Mouse (Mus musculus) embryonic facial prominence, embryonic 13.5 days (tissue): ENCODE measurements around the gene Rnf39. TPM values are rescaled to one million over a fixed set of nuclear protein-coding genes. Genes with fewer than 3 reads are reported as not detected.
A peak's percentile ranks its signal among the peaks of the same experiment; 100 is the strongest.

Experiments used
- ATAC-seq: fragments of 200-750 bp; cut with Nextera tagmentation; 2 replicates; pipeline ENCODE4 v1.8.0; 2017; ENCODE audit warnings: low read depth; ENCODE audit not compliant: insufficient number of reproducible peaks, insufficient read depth, low FRiP score, low TSS enrichment
- H3K27ac ChIP-seq: fragments of 300-500 bp; sonication (generic); 2 replicates; pipeline ENCODE4 v1.5.1; 2015; ENCODE audit warnings: moderate library complexity, mild to moderate bottlenecking, inconsistent platforms
- H3K27me3 ChIP-seq: fragments of 300-500 bp; sonication (generic); 2 replicates; pipeline ENCODE4 v1.6.1; 2015; ENCODE audit warnings: mild to moderate bottlenecking, inconsistent platforms
- H3K36me3 ChIP-seq: fragments of 300-500 bp; sonication (generic); 2 replicates; pipeline ENCODE4 v1.6.1; 2015; ENCODE audit warnings: mild to moderate bottlenecking, inconsistent platforms
- H3K4me1 ChIP-seq: fragments of 300-500 bp; sonication (generic); 2 replicates; pipeline ENCODE4 v1.6.1; 2015; ENCODE audit warnings: inconsistent platforms
- H3K4me2 ChIP-seq: fragments of 300-500 bp; sonication (generic); 2 replicates; pipeline ENCODE4 v1.6.1; 2015; ENCODE audit warnings: moderate library complexity, mild to moderate bottlenecking, inconsistent platforms
- H3K4me3 ChIP-seq: fragments of 300-500 bp; sonication (generic); 2 replicates; pipeline ENCODE4 v1.5.1; 2015; ENCODE audit warnings: mild to moderate bottlenecking, inconsistent platforms
- H3K9ac ChIP-seq: fragments of 300-500 bp; sonication (generic); 2 replicates; pipeline ENCODE4 v1.6.1; 2015; ENCODE audit warnings: mild to moderate bottlenecking, inconsistent platforms
- H3K9me3 ChIP-seq: fragments of 300-500 bp; sonication (generic); 2 replicates; pipeline ENCODE4 v1.6.1; 2016; ENCODE audit warnings: inconsistent platforms
- WGBS: fragments of 180-500 bp; shearing (Covaris S2); methylation state at CpG from one replicate; pipeline ENCODE4 v1.1.7; 2015; ENCODE audit warnings: mixed read lengths; 5-methylcytosine and 5-hydroxymethylcytosine counted together
- polyA plus RNA-seq: library from polyadenylated mRNA; unstranded; fragments of >200 nt; fragmentation: Nextera tagmentation; extraction: Ambion mirVana; gene quantifications from 2 replicates; pipeline ENCODE4 v1.2.1, GENCODE M21; 2015

Rnf39 gene
- polyA plus RNA-seq, 1 experiment from 2014 or later, result 0.35 TPM

DNA sequence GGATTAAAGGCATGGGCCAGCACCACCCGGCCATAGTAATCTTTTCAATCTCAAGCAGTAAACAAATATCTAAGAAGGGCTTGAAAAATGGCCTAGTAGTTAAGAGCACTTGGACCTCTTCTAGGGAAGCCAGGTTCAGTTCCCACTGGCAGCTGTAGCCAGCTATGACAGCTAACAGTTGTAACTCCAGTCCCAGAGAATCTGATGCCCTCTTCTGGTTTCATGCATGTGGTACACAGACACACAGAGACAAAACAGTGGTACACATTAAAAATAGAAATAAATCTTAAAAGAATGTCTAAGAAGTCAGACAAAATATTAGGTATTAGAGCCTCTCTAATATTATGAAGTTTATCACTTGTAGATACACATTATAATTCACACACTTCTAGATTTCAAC, 18.4 kb downstream of the Rnf39 start:
- no peak for ATAC-seq
- Histone ChIP-seq H3K27ac (no peak overlapping the region), H3K4me2 (no peak overlapping the region), H3K27me3 (no peaks in the 10 kb centered on the region), H3K9ac (no peak overlapping the region), H3K36me3 (peaks cover 6% of the 10 kb centered on the region; the same call in 1 of the 2 replicates), H3K4me3 (no peak overlapping the region), H3K4me1 (peaks cover 13% of the 10 kb centered on the region), H3K9me3 (no peaks in the 10 kb centered on the region)
- 80% methylated on average over 1 of the region's 1 CpGs for WGBS

DNA sequence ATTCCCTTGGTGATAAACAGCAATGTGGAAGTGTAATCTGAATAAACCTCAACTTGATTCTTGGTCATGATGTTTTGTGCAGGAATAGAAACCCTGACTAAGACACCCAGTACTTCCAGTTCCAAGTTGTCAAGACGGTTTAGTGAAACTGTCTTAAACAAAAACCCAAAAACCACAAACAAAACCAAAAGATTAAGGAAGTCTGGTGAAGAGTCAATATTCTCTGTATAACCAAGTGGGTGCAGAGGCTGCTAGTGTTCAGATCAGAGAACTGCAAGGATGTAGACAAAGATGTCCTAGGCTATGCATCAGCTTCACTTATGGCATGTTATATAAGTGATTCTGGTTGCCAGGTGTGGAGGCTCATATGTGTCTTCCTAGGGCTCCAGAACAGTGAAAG, 24.2 kb downstream of the Rnf39 start:
- no peaks in the 10 kb centered on the region for H3K4me1 ChIP-seq
- H3K9ac ChIP-seq, result no peak overlapping the region
- no peak overlapping the region for H3K27ac ChIP-seq
- H3K4me3 ChIP-seq, result no peak overlapping the region
- WGBS, result 98% methylated on average over 1 of the region's 1 CpGs
- H3K27me3 ChIP-seq, result no peaks in the 10 kb centered on the region
- H3K4me2 ChIP-seq, result no peak overlapping the region
- no peaks in the 10 kb centered on the region for H3K9me3 ChIP-seq
- no peak for ATAC-seq
- no peaks in the 10 kb centered on the region for H3K36me3 ChIP-seq

DNA sequence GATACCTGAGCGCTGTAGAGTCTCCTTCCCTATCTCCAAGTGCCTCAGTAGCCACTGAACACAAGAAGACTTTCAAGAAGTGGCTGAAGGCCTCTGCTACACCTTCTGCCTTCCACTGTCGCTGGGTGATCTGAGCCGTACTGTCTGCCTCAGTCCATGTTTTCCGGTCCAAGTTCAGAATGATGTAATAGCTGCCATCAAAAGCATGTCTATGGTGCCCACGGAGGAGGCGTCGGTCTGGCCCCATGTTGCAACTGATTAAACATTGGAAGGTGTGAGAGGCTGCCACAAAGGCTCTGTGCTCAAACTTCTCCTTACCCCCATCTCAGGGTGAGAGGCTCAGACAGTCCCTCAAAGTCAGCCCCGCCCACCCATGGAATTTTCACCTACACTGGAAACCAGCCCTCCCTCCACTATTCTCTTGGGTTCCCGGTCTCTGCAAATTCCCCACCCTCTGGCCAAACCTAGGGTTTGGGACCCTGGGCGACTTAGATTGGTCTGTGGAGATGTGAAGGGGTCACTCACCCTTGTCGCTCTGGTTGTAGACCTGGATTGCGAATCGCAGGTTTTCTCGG, 27.7 kb downstream of the Rnf39 start:
- Histone ChIP-seq H3K4me1 (no peaks in the 10 kb centered on the region), H3K36me3 (no peaks in the 10 kb centered on the region), H3K9ac (no peak overlapping the region), H3K9me3 (no peaks in the 10 kb centered on the region), H3K4me3 (no peak overlapping the region), H3K27ac (no peak overlapping the region), H3K4me2 (no peak overlapping the region), H3K27me3 (no peaks in the 10 kb centered on the region)
- ATAC-seq, result no peak
- 86% methylated on average over 14 of the region's 14 CpGs for WGBS

DNA sequence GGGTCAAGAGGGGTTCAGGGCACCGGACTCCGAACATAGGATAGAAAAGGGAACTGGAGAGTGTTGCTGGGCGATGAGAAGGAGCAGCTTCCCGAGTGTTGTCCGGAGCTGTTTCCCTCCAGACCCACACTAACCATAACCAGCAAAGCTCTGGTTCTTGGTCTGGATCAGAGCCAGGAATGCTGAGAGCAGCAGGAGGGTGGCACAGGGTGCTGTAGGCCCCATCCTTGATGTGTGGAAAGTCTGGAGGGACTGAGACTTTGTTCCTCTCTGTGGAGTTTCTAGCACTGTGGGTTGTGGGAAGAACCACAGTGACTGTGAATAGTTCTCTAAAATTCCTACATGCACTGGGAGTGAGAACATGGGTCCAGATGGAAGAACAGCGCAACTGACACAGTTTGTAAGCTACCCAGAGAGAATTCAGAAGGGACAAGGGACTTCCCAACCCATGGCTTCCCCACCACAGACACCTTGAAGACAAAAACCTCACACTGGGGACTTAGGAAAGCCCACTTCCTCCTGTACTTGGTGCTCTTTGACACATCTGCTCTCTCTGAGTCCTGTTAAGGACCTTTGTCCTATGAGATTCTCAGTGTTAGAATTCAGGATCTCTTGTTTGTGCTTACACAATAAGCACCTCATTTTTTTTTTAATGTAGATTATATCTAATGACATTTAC, 28.6 kb downstream of the Rnf39 start:
- no peaks in the 10 kb centered on the region for H3K27me3 ChIP-seq
- no peak for ATAC-seq
- WGBS, result 80% methylated on average over 6 of the region's 6 CpGs
- H3K9me3 ChIP-seq, result no peaks in the 10 kb centered on the region
- H3K36me3 ChIP-seq, result no peaks in the 10 kb centered on the region
- H3K27ac ChIP-seq, result no peak overlapping the region
- no peak overlapping the region for H3K4me2 ChIP-seq
- no peaks in the 10 kb centered on the region for H3K4me1 ChIP-seq
- H3K4me3 ChIP-seq, result no peak overlapping the region
- no peak overlapping the region for H3K9ac ChIP-seq

DNA sequence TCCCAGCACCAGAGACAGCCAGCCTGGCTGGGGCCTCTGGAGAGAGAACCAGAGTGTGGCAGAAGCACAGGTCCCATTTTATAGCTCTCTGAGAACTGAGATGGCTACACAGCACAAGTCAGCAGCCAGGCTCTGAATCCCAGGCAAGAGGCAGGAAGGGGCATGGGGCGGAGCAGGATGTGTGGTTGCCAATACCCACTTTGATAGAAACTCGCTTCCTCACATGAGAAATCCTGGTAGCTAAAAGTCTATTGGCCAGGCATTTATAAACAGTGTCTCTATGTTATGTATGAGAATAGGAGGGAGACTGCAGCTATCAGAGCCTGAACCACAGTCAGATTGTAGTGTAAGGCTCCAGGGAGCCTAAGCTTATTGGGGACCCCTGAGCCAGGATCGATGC, 30.1 kb downstream of the Rnf39 start:
- H3K4me2 ChIP-seq, result no peak overlapping the region
- no peaks in the 10 kb centered on the region for H3K27me3 ChIP-seq
- 78% methylated on average over 3 of the region's 3 CpGs for WGBS
- no peaks in the 10 kb centered on the region for H3K9me3 ChIP-seq
- no peak overlapping the region for H3K4me3 ChIP-seq
- no peak overlapping the region for H3K27ac ChIP-seq
- no peak for ATAC-seq
- no peak overlapping the region for H3K9ac ChIP-seq
- no peaks in the 10 kb centered on the region for H3K36me3 ChIP-seq
- no peaks in the 10 kb centered on the region for H3K4me1 ChIP-seq

DNA sequence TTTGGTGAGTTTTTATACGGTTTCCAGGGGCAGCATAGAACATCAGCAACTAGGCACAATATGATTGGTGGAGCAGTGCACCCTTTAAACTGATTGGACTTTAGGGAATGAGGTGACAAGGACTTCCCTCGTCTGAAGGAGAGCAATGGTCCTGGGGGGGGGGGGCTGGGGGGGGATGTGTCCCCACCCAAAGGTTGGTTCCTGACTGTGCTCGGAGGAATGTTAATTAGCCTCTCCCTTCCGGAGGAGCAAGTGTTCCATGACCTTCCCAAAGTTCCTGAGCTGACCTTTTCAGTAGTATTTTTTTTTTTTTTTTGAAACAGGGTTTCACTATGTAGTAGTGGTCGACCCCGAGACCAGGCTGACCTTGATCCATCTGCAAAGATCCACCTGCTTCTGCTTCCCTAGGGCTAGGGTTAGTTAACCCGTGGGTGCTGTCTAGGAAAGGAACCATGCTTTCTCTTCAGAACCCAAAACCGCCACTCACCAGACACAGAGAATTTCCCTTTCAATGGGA, 30.6 kb downstream of the Rnf39 start:
- no peaks in the 10 kb centered on the region for H3K4me1 ChIP-seq
- no peak overlapping the region for H3K4me3 ChIP-seq
- no peak overlapping the region for H3K4me2 ChIP-seq
- 62% methylated on average over 8 of the region's 8 CpGs for WGBS
- no peaks in the 10 kb centered on the region for H3K9me3 ChIP-seq
- ATAC-seq, result no peak
- H3K9ac ChIP-seq, result no peak overlapping the region
- no peaks in the 10 kb centered on the region for H3K27me3 ChIP-seq
- no peaks in the 10 kb centered on the region for H3K36me3 ChIP-seq
- no peak overlapping the region for H3K27ac ChIP-seq

DNA sequence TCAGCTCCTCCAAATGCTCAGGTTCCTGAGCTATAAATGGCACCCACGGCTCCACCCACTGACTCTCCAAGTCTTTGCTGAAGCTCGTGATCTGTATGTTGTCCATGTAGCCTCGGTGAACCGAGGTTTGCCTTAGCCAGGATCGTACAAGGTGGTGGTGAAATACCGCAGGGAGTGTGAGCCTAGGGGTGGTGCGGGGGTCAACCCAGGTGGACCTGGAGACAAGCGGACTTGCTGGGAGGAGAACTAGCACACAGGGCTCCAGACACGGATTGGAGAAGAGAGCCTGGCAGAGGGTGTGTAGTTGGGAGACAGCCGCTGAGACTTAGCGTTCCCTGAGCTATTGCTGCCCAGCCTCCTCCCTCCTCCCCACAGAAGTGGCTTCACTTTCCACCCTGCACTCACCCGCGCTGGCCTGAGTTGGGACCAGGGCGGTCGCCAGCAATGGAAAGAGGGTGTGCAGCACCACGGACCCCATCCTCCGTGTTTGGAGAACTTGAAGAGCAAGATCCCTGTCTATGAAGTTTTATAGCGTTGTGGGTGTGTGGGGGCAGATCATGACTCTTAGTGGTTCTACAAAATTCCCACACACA, 38.6 kb downstream of the Rnf39 start, which contains the start of gene 2410137M14Rik:
Gene 2410137M14Rik (minus strand): TSS at position 17 of the 593 bp plus-strand sequence.
- Histone ChIP-seq H3K4me1 (peaks cover 15% of the 10 kb centered on the region), H3K27me3 (peaks cover 19% of the 10 kb centered on the region), H3K27ac (no peak within 1 kb of the TSS), H3K4me3 (peak within 1 kb of the TSS; percentile 21), H3K9ac (peak within 1 kb of the TSS; percentile 36; the same call in 1 of the 2 replicates), H3K9me3 (no peaks in the 10 kb centered on the region), H3K36me3 (no peaks in the 10 kb centered on the region), H3K4me2 (peak within 1 kb of the TSS; percentile 50)
- 13% methylated on average over 18 of the region's 18 CpGs for WGBS
- ATAC-seq, result no peak

DNA sequence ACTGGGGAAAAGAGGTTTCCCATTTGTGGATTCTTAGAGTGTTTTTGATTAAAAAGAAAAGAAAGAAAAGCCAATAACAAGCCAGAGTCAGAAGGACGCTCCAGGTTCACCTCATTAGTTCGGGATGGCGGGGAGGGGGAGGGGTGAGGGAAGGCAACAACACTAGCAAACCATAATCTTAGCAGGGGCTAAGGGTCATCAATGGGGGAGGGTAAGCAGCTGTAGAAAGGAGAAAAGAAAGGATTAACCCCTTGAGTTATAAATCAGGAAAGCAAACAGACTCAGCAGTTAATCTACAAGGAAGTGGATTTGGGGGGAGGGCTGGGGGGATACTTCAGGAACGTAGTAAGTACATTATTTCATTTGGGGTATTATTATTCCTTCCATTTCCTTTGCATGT, 39.1 kb downstream of the Rnf39 start:
- no peak for ATAC-seq
- WGBS, result 9% methylated on average over 4 of the region's 4 CpGs
- no peaks in the 10 kb centered on the region for H3K36me3 ChIP-seq
- no peak overlapping the region for H3K9ac ChIP-seq
- peaks cover 19% of the 10 kb centered on the region for H3K27me3 ChIP-seq
- peaks cover 15% of the 10 kb centered on the region for H3K4me1 ChIP-seq
- H3K27ac ChIP-seq, result no peak overlapping the region
- peak overlapping the region; percentile 50 for H3K4me2 ChIP-seq
- H3K9me3 ChIP-seq, result no peaks in the 10 kb centered on the region
- H3K4me3 ChIP-seq, result peak overlapping the region; percentile 21; the same call in 1 of the 2 replicates

DNA sequence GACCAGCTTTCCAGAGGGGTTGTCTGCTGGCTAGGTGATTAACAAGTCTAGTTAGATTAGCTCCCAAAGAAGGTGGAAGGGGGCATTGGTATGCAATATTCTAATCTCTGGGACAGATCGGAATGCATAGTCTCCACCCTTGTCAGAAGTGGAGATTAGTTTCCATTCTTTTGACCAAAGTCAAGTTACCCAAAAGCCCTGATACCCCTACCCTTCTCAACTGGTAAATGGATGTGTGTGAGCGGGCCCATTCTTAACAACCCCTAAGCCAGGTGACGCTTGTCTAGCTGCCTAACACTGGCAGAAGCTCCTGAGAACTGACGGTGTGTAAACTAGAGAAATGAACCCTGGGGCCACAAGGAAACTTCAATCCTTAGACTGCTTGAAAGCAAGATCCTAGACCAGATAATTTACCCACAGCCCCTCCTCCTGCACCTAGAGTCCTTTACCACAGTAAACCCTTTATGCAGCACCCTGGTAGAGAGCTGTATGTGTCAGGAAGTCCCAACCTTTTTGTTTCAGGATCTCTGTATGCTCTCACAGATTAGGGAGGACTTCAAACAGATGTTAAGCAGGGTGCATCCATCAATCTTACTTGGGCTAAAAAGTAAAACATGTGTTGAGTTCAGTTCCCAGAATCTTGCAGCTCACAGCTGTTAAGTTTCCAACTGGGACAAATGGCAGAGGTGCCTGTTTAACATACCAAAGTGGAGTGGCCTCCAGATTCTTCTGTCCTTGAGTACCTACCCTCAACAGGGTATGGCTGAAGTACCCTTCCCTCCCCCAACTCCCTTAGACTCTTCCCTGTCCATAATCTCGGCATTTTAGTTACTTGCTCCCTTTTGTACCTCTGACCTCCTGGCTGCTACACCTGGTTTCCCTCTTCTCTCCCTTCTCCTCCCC, 39.8 kb downstream of the Rnf39 start:
- no peaks in the 10 kb centered on the region for H3K36me3 ChIP-seq
- H3K27me3 ChIP-seq, result peaks cover 25% of the 10 kb centered on the region
- no peak for ATAC-seq
- 0 out of 2 replicates have a peak overlapping the region, but pooled peaks have one; percentile 50 for H3K4me2 ChIP-seq
- H3K27ac ChIP-seq, result no peak overlapping the region
- peaks cover 15% of the 10 kb centered on the region for H3K4me1 ChIP-seq
- H3K9ac ChIP-seq, result no peak overlapping the region
- no peaks in the 10 kb centered on the region for H3K9me3 ChIP-seq
- no peak overlapping the region for H3K4me3 ChIP-seq
- 30% methylated on average over 5 of the region's 5 CpGs for WGBS

DNA sequence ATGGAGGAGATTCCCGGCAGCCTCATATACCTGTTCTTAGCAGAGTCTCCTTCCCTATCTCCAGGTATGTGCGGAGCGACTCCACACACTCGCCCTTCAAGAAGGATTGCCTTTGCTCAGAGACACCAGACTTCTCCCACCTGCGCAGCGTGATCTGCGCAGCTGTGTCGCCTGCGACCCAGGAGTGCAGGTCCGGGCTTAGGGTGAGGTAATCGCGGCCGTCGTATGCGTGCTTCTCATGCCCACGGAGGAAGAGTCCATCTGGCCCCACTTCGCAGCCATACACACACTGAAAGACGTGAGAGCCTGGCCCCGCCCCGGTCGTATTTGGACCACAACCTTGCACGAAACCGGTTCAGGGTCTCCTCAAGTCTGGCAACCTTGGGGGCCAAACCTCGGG, 45.8 kb downstream of the Rnf39 start:
- Histone ChIP-seq H3K27ac (no peak overlapping the region), H3K9ac (peak overlapping the region; percentile 27; the same call in 1 of the 2 replicates), H3K9me3 (no peaks in the 10 kb centered on the region), H3K4me1 (peaks cover 5% of the 10 kb centered on the region; the same call in 1 of the 2 replicates), H3K4me3 (peak overlapping the region; percentile 27), H3K27me3 (peaks cover 31% of the 10 kb centered on the region), H3K36me3 (no peaks in the 10 kb centered on the region), H3K4me2 (peak overlapping the region; percentile 43)
- 6% methylated on average over 24 of the region's 24 CpGs for WGBS
- ATAC-seq, result no peak

DNA sequence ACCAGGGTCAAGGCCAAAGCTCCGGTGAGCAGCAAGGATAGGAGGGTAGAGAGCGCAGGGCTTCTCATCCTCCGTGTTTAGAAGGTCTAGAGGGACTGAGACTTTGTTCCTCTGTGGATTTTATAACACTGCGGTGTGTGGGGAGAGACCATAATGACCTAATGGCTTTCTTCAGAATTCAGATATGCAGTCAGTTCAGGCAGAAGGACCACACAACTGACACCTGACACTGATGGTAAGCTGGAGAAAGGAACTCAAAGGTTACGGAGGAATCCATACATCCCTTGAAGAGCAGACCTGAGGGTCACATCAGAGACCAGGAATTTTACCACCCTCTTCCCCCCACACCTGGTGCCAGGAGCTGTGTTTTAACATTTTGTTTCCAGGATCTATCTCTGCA, 46.7 kb downstream of the Rnf39 start, which contains the start of gene H2-M5:
Gene H2-M5 (minus strand): TSS at position 101 of the 400 bp plus-strand sequence.
- Histone ChIP-seq H3K36me3 (no peaks in the 10 kb centered on the region), H3K4me2 (peak within 1 kb of the TSS; percentile 43), H3K27ac (no peak within 1 kb of the TSS), H3K27me3 (peaks cover 31% of the 10 kb centered on the region), H3K4me1 (peaks cover 5% of the 10 kb centered on the region; the same call in 1 of the 2 replicates), H3K9ac (peak within 1 kb of the TSS; percentile 27; the same call in 1 of the 2 replicates), H3K9me3 (no peaks in the 10 kb centered on the region), H3K4me3 (peak within 1 kb of the TSS; percentile 27)
- WGBS, result 21% methylated on average over 5 of the region's 5 CpGs
- no peak for ATAC-seq
